9 mouse cellular contexts compared by ENCODE assay signal in genomic region chr6:99810974-99811798, GRCm38 (mm10).
A peak's percentile ranks its signal among the peaks of the same experiment; 100 is the strongest.
DNase-seq lines count a peak whose midpoint lies in the region; ATAC-seq lines count a peak whose summit lies in the region.
"Had no signal": no experiment of that assay in that cellular context is flagged by ENCODE, and none has a peak within 500 bp of the region (broad histone marks: within the 10 kb centered on the region; RNA-seq: fewer than 3 reads in every experiment).

No protein-coding gene starts in this region.

- H3K4me1 ChIP-seq in forebrain, embryonic 16.5 days (replicated peaks; ENCODE audit: control insufficient read depth, insufficient read depth, low read length), result peaks cover 12% of the 10 kb centered on the region
- no peaks in the 10 kb centered on the region for H3K4me1 ChIP-seq in hindbrain, embryonic 13.5 days (replicated peaks)
- H3K4me1 ChIP-seq: liver, embryonic 13.5 days had no signal

- H3K36me3 ChIP-seq in forebrain, embryonic 16.5 days (ENCODE audit: control insufficient read depth, insufficient read depth), result no peaks in the 10 kb centered on the region
- no peaks in the 10 kb centered on the region for H3K36me3 ChIP-seq in hindbrain, embryonic 13.5 days
- H3K36me3 ChIP-seq: liver, embryonic 13.5 days had no signal

- intact Hi-C loops in heart, postnatal 25 days (cut with DNase I), result no loop called here
- intact Hi-C loops in left cerebral cortex, postnatal 4 days (cut with DNase I), result no loop called here

- DNase-seq in urinary bladder, adult 18-20 months (ENCODE audit: low spot score in 2 of 2), result peak; percentile 30 to 56
- DNase-seq in urinary bladder, postnatal 10 days (ENCODE audit: low spot score), result no peak
- DNase-seq in heart, postnatal 25 days (ENCODE audit: low spot score), result peak; percentile 69
- DNase-seq in left cerebral cortex, postnatal 4 days, result peak; percentile 89
- DNase-seq in right cerebral cortex, postnatal 4 days, result peak; percentile 58
- DNase-seq: liver, embryonic 13.5 days had no signal

- ATAC-seq in forebrain, embryonic 16.5 days, result peak; percentile 92
- ATAC-seq in hindbrain, embryonic 13.5 days (ENCODE audit: low FRiP score), result no peak
- no peak for ATAC-seq in CD4-positive, CD25-positive, alpha-beta regulatory T cell, adult 4 months

- no peaks in the 10 kb centered on the region for H3K9me3 ChIP-seq in forebrain, embryonic 16.5 days (ENCODE audit: control insufficient read depth, low read length)
- H3K9me3 ChIP-seq in hindbrain, embryonic 13.5 days, result no peaks in the 10 kb centered on the region
- H3K9me3 ChIP-seq: liver, embryonic 13.5 days had no signal

- no peak overlapping the region for H3K27ac ChIP-seq in forebrain, embryonic 16.5 days (ENCODE audit: low read length)
- no peak overlapping the region for H3K27ac ChIP-seq in hindbrain, embryonic 13.5 days
- H3K27ac ChIP-seq: liver, embryonic 13.5 days had no signal

- no peak overlapping the region for H3K9ac ChIP-seq in forebrain, embryonic 16.5 days (replicated peaks; ENCODE audit: low read depth, low read length)
- no peak overlapping the region for H3K9ac ChIP-seq in hindbrain, embryonic 13.5 days
- H3K9ac ChIP-seq: liver, embryonic 13.5 days had no signal

- no peaks in the 10 kb centered on the region for H3K27me3 ChIP-seq in forebrain, embryonic 16.5 days (replicated peaks; ENCODE audit: control insufficient read depth, insufficient read depth, low read length)
- H3K27me3 ChIP-seq in hindbrain, embryonic 13.5 days, result peaks cover 12% of the 10 kb centered on the region; the same call in 1 of the 2 replicates
- H3K27me3 ChIP-seq: liver, embryonic 13.5 days had no signal

- no peak overlapping the region for H3K4me2 ChIP-seq in forebrain, embryonic 16.5 days (ENCODE audit: low read length)
- no peak overlapping the region for H3K4me2 ChIP-seq in hindbrain, embryonic 13.5 days
- H3K4me2 ChIP-seq: liver, embryonic 13.5 days had no signal

- WGBS in forebrain, embryonic 16.5 days, result 51% methylated on average over 9 of the region's 9 CpGs
- WGBS in hindbrain, embryonic 13.5 days, result 78% methylated on average over 9 of the region's 9 CpGs

- H3K4me3 ChIP-seq in forebrain, embryonic 16.5 days (replicated peaks; ENCODE audit: low read length), result no peak overlapping the region
- no peak overlapping the region for H3K4me3 ChIP-seq in hindbrain, embryonic 13.5 days
- H3K4me3 ChIP-seq: liver, embryonic 13.5 days had no signal
